10 mouse cellular contexts compared by ENCODE assay signal in the genomic region with DNA sequence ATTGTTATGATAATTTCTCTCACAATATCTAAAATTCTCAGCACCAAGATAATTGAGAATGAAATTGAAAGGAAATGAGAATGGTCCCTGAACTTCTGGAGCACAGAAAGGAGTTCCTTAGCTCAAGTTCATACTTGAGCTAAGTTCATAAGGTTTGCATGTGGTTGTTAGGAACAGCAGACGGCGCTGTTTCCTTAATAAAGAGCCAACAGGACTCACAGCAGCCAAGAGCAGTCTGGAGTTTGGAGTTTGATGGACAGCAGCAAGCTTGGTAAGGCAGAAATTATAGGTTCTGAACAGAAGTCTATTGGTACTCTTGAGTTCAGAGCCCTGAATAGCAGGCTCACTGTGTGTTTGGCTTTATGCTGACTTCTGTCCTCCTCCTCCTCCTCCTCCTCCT. TPM values are rescaled to one million over a fixed set of nuclear protein-coding genes. Genes with fewer than 3 reads are reported as not detected.
DNase-seq lines count a peak whose midpoint lies in the region; ATAC-seq and TF ChIP-seq lines count a peak whose summit lies in the region.
"Had no signal": no experiment of that assay in that cellular context is flagged by ENCODE, and none has a peak within 500 bp of the region (broad histone marks: within the 10 kb centered on the region; RNA-seq: fewer than 3 reads in every experiment).

No protein-coding gene starts in this region.

- ATAC-seq in frontal cortex, adult (ENCODE audit: low TSS enrichment): peak; percentile 77; the same call in 1 of the 2 replicates
- no peak for ATAC-seq in midbrain, postnatal 0 days (ENCODE audit: low FRiP score)
- ATAC-seq in kidney, embryonic 15.5 days (replicated peaks; ENCODE audit: low FRiP score): 0 out of 2 replicates have a peak, but pooled peaks have one; percentile 19
- no peak for ATAC-seq in inflammation-experienced regulatory T-cells, adult 6 months

- WGBS in midbrain, postnatal 0 days: 17% methylated on average over 2 of the region's 2 CpGs
- 20% methylated on average over 2 of the region's 2 CpGs for WGBS in midbrain, embryonic 10.5 days
- 15% methylated on average over 2 of the region's 2 CpGs for WGBS in kidney, embryonic 15.5 days

- no peaks in the 10 kb centered on the region for H3K9me3 ChIP-seq in midbrain, postnatal 0 days (ENCODE audit: low read length)
- no peaks in the 10 kb centered on the region for H3K9me3 ChIP-seq in midbrain, embryonic 10.5 days (replicated peaks)
- H3K9me3 ChIP-seq in kidney, embryonic 15.5 days (replicated peaks): no peaks in the 10 kb centered on the region
- H3K9me3 ChIP-seq: hindbrain, embryonic 15.5 days had no signal

- H3K9ac ChIP-seq in midbrain, postnatal 0 days (replicated peaks; ENCODE audit: low read length, poor library complexity, severe bottlenecking): no peak overlapping the region
- H3K9ac ChIP-seq in kidney, embryonic 15.5 days: no peak overlapping the region
- H3K9ac ChIP-seq: hindbrain, embryonic 15.5 days had no signal

- no peaks in the 10 kb centered on the region for H3K36me3 ChIP-seq in midbrain, postnatal 0 days (ENCODE audit: insufficient read depth, low read length)
- H3K36me3 ChIP-seq in midbrain, embryonic 10.5 days: no peaks in the 10 kb centered on the region
- no peaks in the 10 kb centered on the region for H3K36me3 ChIP-seq in kidney, embryonic 15.5 days
- H3K36me3 ChIP-seq: hindbrain, embryonic 15.5 days had no signal

- H3K27ac ChIP-seq in midbrain, postnatal 0 days (ENCODE audit: low read depth, low read length): no peak overlapping the region
- no peak overlapping the region for H3K27ac ChIP-seq in midbrain, embryonic 10.5 days (replicated peaks)
- H3K27ac ChIP-seq in kidney, embryonic 15.5 days: no peak overlapping the region
- H3K27ac ChIP-seq: hindbrain, embryonic 15.5 days had no signal

- peak; percentile 91 for TF ChIP-seq CTCF in midbrain, postnatal 0 days (IDR thresholded peaks at IDR 0.05)

- H3K27me3 ChIP-seq in midbrain, postnatal 0 days (ENCODE audit: insufficient read depth, low read length): no peaks in the 10 kb centered on the region
- no peaks in the 10 kb centered on the region for H3K27me3 ChIP-seq in midbrain, embryonic 10.5 days (ENCODE audit: low read depth, poor library complexity, severe bottlenecking)
- no peaks in the 10 kb centered on the region for H3K27me3 ChIP-seq in kidney, embryonic 15.5 days
- H3K27me3 ChIP-seq: hindbrain, embryonic 15.5 days had no signal

- DNase-seq in frontal cortex, postnatal 14 days (ENCODE audit: low spot score in 2 of 2): no peak
- peak; percentile 82 for DNase-seq in midbrain, postnatal 0 days (ENCODE audit: low spot score)
- DNase-seq in midbrain, embryonic 10.5 days (ENCODE audit: low spot score): no peak
- peak; percentile 13 to 39 for DNase-seq in cerebellum, postnatal 36 days
- DNase-seq in retina, postnatal 7 days (ENCODE audit: low read depth, low spot score): peak; percentile 27

- H3K4me2 ChIP-seq in midbrain, postnatal 0 days (ENCODE audit: low read depth, low read length, poor library complexity, severe bottlenecking): no peak overlapping the region
- no peak overlapping the region for H3K4me2 ChIP-seq in kidney, embryonic 15.5 days
- H3K4me2 ChIP-seq: hindbrain, embryonic 15.5 days had no signal

- no peak overlapping the region for H3K4me3 ChIP-seq in midbrain, postnatal 0 days (ENCODE audit: low read depth, low read length)
- no peak overlapping the region for H3K4me3 ChIP-seq in midbrain, embryonic 10.5 days
- H3K4me3 ChIP-seq in kidney, embryonic 15.5 days (replicated peaks): no peak overlapping the region
- H3K4me3 ChIP-seq: hindbrain, embryonic 15.5 days; myocyte had no signal

- no peaks in the 10 kb centered on the region for H3K4me1 ChIP-seq in midbrain, postnatal 0 days (ENCODE audit: insufficient read depth, low read length)
- H3K4me1 ChIP-seq in midbrain, embryonic 10.5 days: no peaks in the 10 kb centered on the region
- no peaks in the 10 kb centered on the region for H3K4me1 ChIP-seq in kidney, embryonic 15.5 days
- H3K4me1 ChIP-seq: hindbrain, embryonic 15.5 days had no signal

RNA-seq across cellular contexts. Expression of a gene that starts 24.8 kb away (rescaled TPM):
- 0.66 and 0.76 TPM in 2 replicates for total RNA-seq in midbrain, postnatal 0 days (2014; rRNA removed)
- polyA plus RNA-seq in midbrain, postnatal 0 days (2015; fragmentation: Nextera tagmentation; extraction: Ambion mirVana): not detected in 2 replicates
- polyA plus RNA-seq in midbrain, embryonic 10.5 days (2016; fragmentation: Nextera tagmentation; extraction: Ambion mirVana): not detected in 2 replicates
- 0.48 TPM in 1 of 2 replicates, not detected in the other for polyA plus RNA-seq in kidney, embryonic 15.5 days (2015; fragmentation: Nextera tagmentation; extraction: Ambion mirVana)
- polyA plus RNA-seq in inflammation-experienced regulatory T-cells, adult 6 months (2017; shearing (Covaris generic)): 10 to 100 TPM in 1 of 3 experiments, 1 to 10 TPM in 2; 6.0 to 13.0 (median 7.7) TPM
- polyA plus RNA-seq: myocyte had no signal

Comparison
In these comparisons a context has a peak if more than half of its experiments do, and no peak if none do; other contexts are left out.
1. DNase-seq: peak in midbrain, postnatal 0 days (single experiment), cerebellum, postnatal 36 days (2 of 2) and retina, postnatal 7 days (single experiment); none in frontal cortex, postnatal 14 days (0 of 2) and midbrain, embryonic 10.5 days (single experiment).
2. ATAC-seq: peak in frontal cortex, adult (single experiment) and kidney, embryonic 15.5 days (single experiment); none in midbrain, postnatal 0 days (single experiment) and inflammation-experienced regulatory T-cells, adult 6 months (single experiment).